Mouse (Mus musculus) E14TG2a.4 (cell line): ENCODE data around the gene Rplp0.

Experiments
- CTCF ChIP-seq: conservative IDR thresholded peaks from 2 replicates; pipeline ENCODE4 v1.5.1; 2014; ENCODE audit warnings: low read length
- NANOG ChIP-seq: IDR thresholded peaks from 2 replicates; pipeline ENCODE4 v1.6.1; 2014; ENCODE audit warnings: borderline replicate concordance, low read length, mixed read lengths

- TF ChIP-seq CTCF: no peak
- no peak for TF ChIP-seq NANOG
Measured at GRCm38 (mm10) chr5:115591028-115591427, 31.8 kb downstream of the Rplp0 start.
